Mouse (Mus musculus): Measurements from ENCODE around the gene Lipf. TPM values are rescaled to one million over a fixed set of nuclear protein-coding genes. Genes with fewer than 3 reads are reported as not detected.

The Lipf gene
- polyA plus RNA-seq (2014; fragmentation: Nextera tagmentation; extraction: Ambion mirVana), result 0.19 TPM in 1 of 2 replicates, not detected in the other

DNA sequence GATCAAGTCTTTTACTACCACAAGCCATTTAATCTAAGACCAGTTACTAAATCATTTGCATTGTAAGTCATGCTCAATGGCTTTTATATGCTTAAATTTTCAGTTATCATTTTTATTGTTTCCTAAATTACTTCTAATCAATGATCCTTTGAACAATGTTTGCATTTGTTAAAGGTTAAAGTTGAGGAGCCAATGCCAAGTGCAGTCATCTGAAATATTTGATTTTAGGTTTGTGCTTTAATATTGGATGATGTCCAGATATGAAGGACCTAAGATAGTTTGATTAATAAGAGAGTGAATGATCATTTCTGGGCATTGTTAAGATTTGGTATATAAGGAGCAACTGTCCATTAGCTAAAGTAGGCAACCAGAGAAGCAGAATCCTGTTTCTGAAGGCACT is at the start of gene Lipf:
Gene Lipf, plus strand, starts transcription at position 301 of the 400 bp plus-strand sequence.
- no peaks in the 10 kb centered on the region for H3K27me3 ChIP-seq (ENCODE audit: control insufficient read depth, insufficient read depth, low read length)
- no peaks in the 10 kb centered on the region for H3K9me3 ChIP-seq (ENCODE audit: control insufficient read depth, low read length)
- no peak within 1 kb of the TSS for H3K27ac ChIP-seq (replicated peaks in 1 of 2; ENCODE audit: control insufficient read depth in 1 of 2, insufficient read depth in 1 of 2, low read depth in 2 of 2, low read length in 2 of 2)
- no peak for ATAC-seq (ENCODE audit: insufficient number of reproducible peaks, insufficient read depth, low FRiP score, low read depth)
- no peaks in the 10 kb centered on the region for H3K4me1 ChIP-seq (ENCODE audit: control insufficient read depth in 2 of 2, insufficient read depth in 2 of 2, low read length in 2 of 2)
- no peaks in the 10 kb centered on the region for H3K36me3 ChIP-seq (ENCODE audit: control insufficient read depth, insufficient read depth, low read length)
- no peak within 1 kb of the TSS for H3K4me3 ChIP-seq (ENCODE audit: control insufficient read depth in 1 of 2, insufficient read depth in 1 of 2, low read depth in 1 of 2, low read length in 2 of 2)
- no peak within 1 kb of the TSS for H3K9ac ChIP-seq (ENCODE audit: low read length)
- no peak within 1 kb of the TSS for H3K4me2 ChIP-seq (ENCODE audit: low read length)

DNA sequence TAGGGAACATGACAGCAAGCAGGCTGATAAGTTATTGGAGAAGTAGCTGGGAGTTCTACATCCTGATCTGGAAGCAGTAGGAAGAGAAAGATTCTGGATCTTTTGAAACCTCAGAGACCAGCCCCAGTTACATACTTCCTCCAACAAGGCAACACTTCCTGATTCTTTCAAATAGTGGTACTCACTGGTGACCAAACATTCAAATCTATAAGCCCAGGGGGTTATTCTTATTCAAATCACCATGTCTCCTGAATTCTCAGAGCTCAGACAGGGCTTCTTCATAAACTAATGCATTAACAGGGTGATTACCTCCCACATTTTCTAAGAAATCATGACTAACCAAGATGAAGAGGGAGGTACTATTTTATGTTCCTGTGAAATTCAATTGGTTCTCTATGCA is 36.9 kb upstream of the Lipf start:
- no peak overlapping the region for H3K27ac ChIP-seq (replicated peaks in 1 of 2; ENCODE audit: control insufficient read depth in 1 of 2, insufficient read depth in 1 of 2, low read depth in 2 of 2, low read length in 2 of 2)
- H3K4me2 ChIP-seq (ENCODE audit: low read length), result no peak overlapping the region
- no peaks in the 10 kb centered on the region for H3K4me1 ChIP-seq (ENCODE audit: control insufficient read depth in 2 of 2, insufficient read depth in 2 of 2, low read length in 2 of 2)
- ATAC-seq (ENCODE audit: insufficient number of reproducible peaks, insufficient read depth, low FRiP score, low read depth), result no peak
- H3K9me3 ChIP-seq (ENCODE audit: control insufficient read depth, low read length), result no peaks in the 10 kb centered on the region
- no peaks in the 10 kb centered on the region for H3K36me3 ChIP-seq (ENCODE audit: control insufficient read depth, insufficient read depth, low read length)
- H3K4me3 ChIP-seq (ENCODE audit: control insufficient read depth in 1 of 2, insufficient read depth in 1 of 2, low read depth in 1 of 2, low read length in 2 of 2), result no peak overlapping the region
- H3K9ac ChIP-seq (ENCODE audit: low read length), result no peak overlapping the region
- no peaks in the 10 kb centered on the region for H3K27me3 ChIP-seq (ENCODE audit: control insufficient read depth, insufficient read depth, low read length)

DNA sequence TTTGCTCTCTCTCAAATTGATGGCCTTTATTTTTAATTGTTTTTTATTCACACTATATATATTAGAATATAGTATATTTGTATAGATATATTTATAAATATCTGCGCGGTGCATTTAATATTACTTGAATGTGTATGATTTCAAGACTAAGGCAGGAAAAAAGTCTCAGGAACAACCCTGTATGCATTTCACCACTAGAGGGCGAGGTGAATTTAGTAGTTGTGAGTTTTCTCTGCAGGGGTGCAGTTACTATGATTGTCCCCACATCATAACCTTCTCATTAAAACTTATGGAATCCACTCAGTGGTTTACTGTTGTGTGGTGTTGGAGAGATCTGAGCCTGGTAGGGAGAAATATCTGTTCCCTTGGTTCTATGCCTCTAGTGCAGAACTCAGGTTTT is 18.0 kb downstream of the Lipf start:
- 38% methylated on average over 3 of the region's 3 CpGs for WGBS
- ATAC-seq (ENCODE audit: insufficient number of reproducible peaks, insufficient read depth, low FRiP score, low read depth), result no peak

DNA sequence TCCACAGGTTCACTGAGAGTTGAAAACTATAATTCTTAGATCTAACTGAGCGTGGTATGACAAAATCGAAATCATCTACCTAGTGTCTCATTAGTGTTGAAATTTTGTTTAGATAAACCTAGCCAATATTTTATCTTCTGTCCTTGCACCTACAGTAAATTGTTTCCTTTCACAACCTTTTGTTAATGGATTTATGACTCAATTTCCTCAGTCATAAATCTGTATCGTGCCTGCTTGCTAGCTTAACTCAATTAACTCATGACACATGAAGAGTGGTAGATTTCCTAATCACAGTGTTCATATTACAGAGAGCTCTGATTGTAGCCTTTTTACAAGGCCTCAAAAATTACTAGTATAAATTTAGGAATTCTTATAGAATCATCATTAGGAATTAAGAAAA is 22.1 kb downstream of the Lipf start:
- Histone ChIP-seq H3K4me1 (ENCODE audit: control insufficient read depth in 2 of 2, insufficient read depth in 2 of 2, low read length in 2 of 2) (no peaks in the 10 kb centered on the region), H3K9ac (ENCODE audit: low read length) (no peak overlapping the region), H3K4me3 (ENCODE audit: control insufficient read depth in 1 of 2, insufficient read depth in 1 of 2, low read depth in 1 of 2, low read length in 2 of 2) (no peak overlapping the region), H3K27me3 (ENCODE audit: control insufficient read depth, insufficient read depth, low read length) (no peaks in the 10 kb centered on the region), H3K27ac (replicated peaks in 1 of 2; ENCODE audit: control insufficient read depth in 1 of 2, insufficient read depth in 1 of 2, low read depth in 2 of 2, low read length in 2 of 2) (no peak overlapping the region), H3K36me3 (ENCODE audit: control insufficient read depth, insufficient read depth, low read length) (no peaks in the 10 kb centered on the region), H3K9me3 (ENCODE audit: control insufficient read depth, low read length) (no peaks in the 10 kb centered on the region), H3K4me2 (ENCODE audit: low read length) (no peak overlapping the region)
- no peak for ATAC-seq (ENCODE audit: insufficient number of reproducible peaks, insufficient read depth, low FRiP score, low read depth)
- 75% methylated on average over 3 of the region's 3 CpGs for WGBS

More for the DNA sequence above, 18.0 kb downstream of the Lipf start:
- H3K9me3 ChIP-seq (ENCODE audit: control insufficient read depth, low read length), result no peaks in the 10 kb centered on the region
- H3K9ac ChIP-seq (ENCODE audit: low read length), result no peak overlapping the region
- H3K4me2 ChIP-seq (ENCODE audit: low read length), result no peak overlapping the region
- H3K36me3 ChIP-seq (ENCODE audit: control insufficient read depth, insufficient read depth, low read length), result no peaks in the 10 kb centered on the region
- no peak overlapping the region for H3K4me3 ChIP-seq (ENCODE audit: control insufficient read depth in 1 of 2, insufficient read depth in 1 of 2, low read depth in 1 of 2, low read length in 2 of 2)
- no peaks in the 10 kb centered on the region for H3K27me3 ChIP-seq (ENCODE audit: control insufficient read depth, insufficient read depth, low read length)
- no peak overlapping the region for H3K27ac ChIP-seq (replicated peaks in 1 of 2; ENCODE audit: control insufficient read depth in 1 of 2, insufficient read depth in 1 of 2, low read depth in 2 of 2, low read length in 2 of 2)
- no peaks in the 10 kb centered on the region for H3K4me1 ChIP-seq (ENCODE audit: control insufficient read depth in 2 of 2, insufficient read depth in 2 of 2, low read length in 2 of 2)

DNA sequence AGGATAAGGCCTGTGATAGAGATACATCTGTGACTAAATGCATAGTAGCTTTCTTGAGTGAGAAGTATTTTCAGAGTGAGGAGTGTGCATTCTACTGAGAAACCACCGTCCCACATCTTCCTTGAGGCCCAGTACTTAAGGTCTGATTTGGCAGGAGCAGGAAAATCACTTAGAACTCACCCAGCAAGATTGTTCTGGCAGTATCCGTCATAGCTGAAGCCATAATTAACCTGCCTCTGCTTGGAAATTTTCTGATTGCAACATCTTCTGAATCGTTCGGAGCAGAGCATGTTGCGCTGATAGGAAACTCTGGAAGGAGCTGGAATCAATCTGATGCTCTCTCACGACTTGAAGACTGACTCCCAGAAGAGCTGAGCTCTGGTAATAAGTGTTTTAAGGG is 47.0 kb downstream of the Lipf start, which contains the start of gene Lipk:
Gene Lipk, plus strand, starts transcription at position 289 of the 400 bp plus-strand sequence.
- no peak for ATAC-seq (ENCODE audit: insufficient number of reproducible peaks, insufficient read depth, low FRiP score, low read depth)
- no peaks in the 10 kb centered on the region for H3K9me3 ChIP-seq (ENCODE audit: control insufficient read depth, low read length)
- H3K27ac ChIP-seq (replicated peaks in 1 of 2; ENCODE audit: control insufficient read depth in 1 of 2, insufficient read depth in 1 of 2, low read depth in 2 of 2, low read length in 2 of 2), result no peak within 1 kb of the TSS
- no peaks in the 10 kb centered on the region for H3K36me3 ChIP-seq (ENCODE audit: control insufficient read depth, insufficient read depth, low read length)
- WGBS, result 76% methylated on average over 6 of the region's 6 CpGs
- no peaks in the 10 kb centered on the region for H3K4me1 ChIP-seq (ENCODE audit: control insufficient read depth in 2 of 2, insufficient read depth in 2 of 2, low read length in 2 of 2)
- H3K4me2 ChIP-seq (ENCODE audit: low read length), result no peak within 1 kb of the TSS
- no peak within 1 kb of the TSS for H3K9ac ChIP-seq (ENCODE audit: low read length)
- no peak within 1 kb of the TSS for H3K4me3 ChIP-seq (ENCODE audit: control insufficient read depth in 1 of 2, insufficient read depth in 1 of 2, low read depth in 1 of 2, low read length in 2 of 2)
- H3K27me3 ChIP-seq (ENCODE audit: control insufficient read depth, insufficient read depth, low read length), result no peaks in the 10 kb centered on the region

DNA sequence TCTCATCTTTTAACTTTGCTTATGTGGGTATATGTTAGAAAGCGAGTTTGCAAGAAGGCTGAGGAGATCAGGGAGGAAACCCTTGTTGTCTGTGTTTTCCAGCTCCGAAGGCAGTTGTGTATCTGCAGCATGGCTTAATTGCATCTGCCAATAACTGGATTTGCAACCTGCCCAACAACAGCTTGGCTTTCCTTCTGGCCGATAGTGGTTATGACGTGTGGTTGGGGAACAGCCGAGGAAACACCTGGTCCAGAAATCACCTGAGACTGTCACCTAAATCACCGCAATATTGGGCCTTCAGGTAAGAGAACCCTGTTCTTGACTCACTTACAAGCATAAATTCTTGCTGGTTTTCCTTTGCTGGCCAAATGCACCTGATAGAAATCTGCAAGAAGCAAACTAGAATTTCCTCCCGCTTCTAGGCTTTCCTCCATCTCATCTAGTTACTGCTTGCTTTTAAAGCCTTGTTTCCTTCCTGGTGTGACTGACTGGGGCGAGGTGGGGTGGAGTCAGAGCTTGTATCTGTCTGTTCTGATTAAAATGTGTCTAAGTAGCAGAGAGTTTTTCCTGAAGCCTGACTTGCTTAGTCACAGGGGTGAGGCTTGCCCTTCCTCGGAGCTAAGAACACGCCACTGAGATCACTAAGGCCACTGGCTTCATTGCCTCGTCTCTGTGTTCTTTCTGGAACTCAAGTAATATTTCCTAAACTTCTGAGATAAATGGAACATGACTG is 60.6 kb downstream of the Lipf start:
- no peak overlapping the region for H3K4me2 ChIP-seq (ENCODE audit: low read length)
- H3K9ac ChIP-seq (ENCODE audit: low read length), result no peak overlapping the region
- ATAC-seq (ENCODE audit: insufficient number of reproducible peaks, insufficient read depth, low FRiP score, low read depth), result no peak
- H3K4me3 ChIP-seq (ENCODE audit: control insufficient read depth in 1 of 2, insufficient read depth in 1 of 2, low read depth in 1 of 2, low read length in 2 of 2), result no peak overlapping the region
- no peaks in the 10 kb centered on the region for H3K27me3 ChIP-seq (ENCODE audit: control insufficient read depth, insufficient read depth, low read length)
- H3K9me3 ChIP-seq (ENCODE audit: control insufficient read depth, low read length), result no peaks in the 10 kb centered on the region
- H3K4me1 ChIP-seq (ENCODE audit: control insufficient read depth in 2 of 2, insufficient read depth in 2 of 2, low read length in 2 of 2), result no peaks in the 10 kb centered on the region
- H3K27ac ChIP-seq (replicated peaks in 1 of 2; ENCODE audit: control insufficient read depth in 1 of 2, insufficient read depth in 1 of 2, low read depth in 2 of 2, low read length in 2 of 2), result no peak overlapping the region
- H3K36me3 ChIP-seq (ENCODE audit: control insufficient read depth, insufficient read depth, low read length), result no peaks in the 10 kb centered on the region
- WGBS, result 69% methylated on average over 11 of the region's 11 CpGs

DNA sequence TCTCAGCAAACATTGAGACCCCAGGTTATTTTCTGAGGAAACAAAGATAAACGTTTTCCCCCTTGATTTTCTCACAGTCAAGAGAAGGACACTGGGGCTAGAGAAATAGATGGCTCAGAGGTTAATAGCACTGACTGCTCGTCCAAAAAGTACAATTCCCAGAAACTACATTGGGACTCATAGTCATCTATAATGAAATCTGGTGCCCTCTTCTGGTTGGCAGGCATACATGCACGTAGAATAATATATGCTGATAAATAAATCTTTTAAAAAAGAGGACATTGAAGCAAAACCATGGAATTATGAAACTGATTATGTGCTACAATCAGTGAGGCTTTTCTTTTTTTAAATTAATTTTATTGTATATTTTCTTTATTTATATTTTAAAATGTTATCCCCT is 61.8 kb downstream of the Lipf start:
- ATAC-seq (ENCODE audit: insufficient number of reproducible peaks, insufficient read depth, low FRiP score, low read depth), result no peak
- Histone ChIP-seq H3K36me3 (ENCODE audit: control insufficient read depth, insufficient read depth, low read length) (no peaks in the 10 kb centered on the region), H3K4me1 (ENCODE audit: control insufficient read depth in 2 of 2, insufficient read depth in 2 of 2, low read length in 2 of 2) (no peaks in the 10 kb centered on the region), H3K4me2 (ENCODE audit: low read length) (no peak overlapping the region), H3K27me3 (ENCODE audit: control insufficient read depth, insufficient read depth, low read length) (no peaks in the 10 kb centered on the region), H3K9ac (ENCODE audit: low read length) (no peak overlapping the region), H3K4me3 (ENCODE audit: control insufficient read depth in 1 of 2, insufficient read depth in 1 of 2, low read depth in 1 of 2, low read length in 2 of 2) (no peak overlapping the region), H3K27ac (replicated peaks in 1 of 2; ENCODE audit: control insufficient read depth in 1 of 2, insufficient read depth in 1 of 2, low read depth in 2 of 2, low read length in 2 of 2) (no peak overlapping the region), H3K9me3 (ENCODE audit: control insufficient read depth, low read length) (no peaks in the 10 kb centered on the region)
- WGBS, result 50% methylated on average over 3 of the region's 3 CpGs
